Mouse (Mus musculus) bone marrow, adult 2 months (tissue): ENCODE measurements around the gene Cd47.

ENCODE experiments used
- CTCF ChIP-seq: fragments of 200-500 bp; IDR thresholded peaks from 2 replicates; pipeline ENCODE4 v1.5.1; 2011; ENCODE audit warnings: low read length, control low read depth; ENCODE audit not compliant: control insufficient read depth, insufficient read depth
- POLR2A ChIP-seq: fragments of 200-500 bp; IDR thresholded peaks from 2 replicates; pipeline ENCODE4 v1.6.1; 2011; ENCODE audit warnings: low read depth, mild to moderate bottlenecking, control low read depth, low read length, borderline replicate concordance; ENCODE audit not compliant: control insufficient read depth

DNA sequence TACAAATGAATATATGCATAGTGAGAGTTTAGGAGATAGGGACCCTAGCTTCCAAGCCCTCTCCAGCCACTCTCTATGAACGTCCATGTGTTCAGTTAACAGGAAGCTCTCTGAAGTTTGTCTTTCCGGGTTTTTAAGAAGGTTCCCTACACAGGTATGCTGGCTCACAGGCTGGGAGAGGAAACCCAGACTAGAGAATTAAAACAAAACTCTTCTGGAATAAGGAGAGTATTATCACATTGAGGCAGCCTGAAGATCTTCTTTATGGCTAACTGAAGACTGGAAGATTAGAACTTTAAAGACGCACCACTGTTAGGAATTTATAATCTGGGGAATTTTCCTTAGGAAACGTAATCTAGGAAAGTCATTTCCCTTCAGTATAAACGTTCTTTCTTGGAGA is 17.8 kb downstream of the Cd47 start:
- TF ChIP-seq CTCF: no peak
- TF ChIP-seq POLR2A: no peak
